Mouse (Mus musculus): ENCODE measurements at regions not wholly inside any gene's neighbourhood (a gene's known extent, or its start where the extent isn't known, plus 50 kb on each side); places are given as distances from the start of the nearest gene placed in this dataset.

DNA sequence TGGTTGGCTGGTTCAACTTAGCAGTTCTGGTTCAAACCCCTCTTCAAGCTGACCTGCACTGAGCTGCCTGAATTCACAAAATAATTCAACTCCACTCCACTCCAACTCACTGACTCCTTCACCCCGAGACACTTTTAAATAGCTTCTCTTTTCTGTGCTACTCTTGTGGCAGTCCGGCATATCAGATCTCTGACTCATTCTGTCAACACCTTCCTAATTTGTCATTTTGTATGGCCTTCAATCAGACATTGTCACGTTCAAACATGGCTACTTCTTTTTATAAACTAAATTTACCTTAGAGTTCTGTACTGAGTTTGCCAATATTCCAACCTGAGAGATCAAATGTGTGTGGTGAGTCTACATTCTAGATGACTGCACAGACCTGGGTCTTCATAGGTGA, 579.1 kb downstream of the Slitrk1 start:
- DNase-seq (ENCODE audit: low read depth, low spot score) = no peak

- no peak for DNase-seq (ENCODE audit: low read depth, low spot score)
Observed at GRCm38 (mm10) chr14:108326425-108326824, 587.5 kb downstream of the Slitrk1 start.

GRCm38 (mm10) chr14:108323364-108324037, 590.5 kb downstream of the Slitrk1 start:
- no peak for DNase-seq (ENCODE audit: low read depth, low spot score)

DNA sequence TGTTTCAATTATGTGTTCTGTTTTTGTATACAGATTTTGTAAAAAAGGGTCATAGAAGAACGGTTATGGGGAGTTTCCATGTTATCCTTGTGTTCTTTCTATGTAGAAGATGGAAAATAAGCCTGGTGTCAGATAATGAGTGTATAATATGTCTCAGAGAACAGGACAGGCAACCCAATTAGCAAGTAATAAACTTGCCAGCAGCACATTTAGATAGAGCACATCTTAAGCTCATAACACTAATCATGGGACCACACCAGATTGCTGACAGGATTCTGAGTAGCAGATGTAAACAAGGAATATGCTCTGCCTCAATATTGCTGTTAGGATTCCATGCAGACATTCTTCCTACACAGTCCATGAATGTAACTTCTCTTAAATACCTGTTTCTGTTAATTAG, 606.3 kb downstream of the Slitrk1 start:
- no peak for DNase-seq (ENCODE audit: low read depth, low spot score)

DNA sequence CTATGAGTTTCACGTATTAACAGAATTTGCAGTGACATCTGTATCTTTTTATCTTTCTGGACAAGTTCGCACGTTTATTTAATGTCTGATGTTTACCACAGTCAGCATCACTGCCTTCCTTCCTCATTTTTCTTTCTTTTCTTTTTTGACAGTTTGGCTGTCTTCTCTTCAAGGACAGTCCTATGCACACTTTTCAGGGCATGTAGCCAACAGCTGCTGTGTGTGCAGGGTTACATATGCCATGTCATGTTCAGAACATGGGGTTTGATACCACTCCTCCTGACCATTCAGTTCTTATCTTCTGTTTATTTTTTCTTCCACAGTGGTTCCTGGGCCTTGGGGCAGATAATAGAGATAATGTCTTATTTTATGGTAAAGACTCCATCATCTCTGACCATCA, 634.3 kb downstream of the Slitrk1 start:
- no peak for DNase-seq (ENCODE audit: low read depth, low spot score)

GRCm38 (mm10) chr14:108261083-108261482, 652.9 kb downstream of the Slitrk1 start:
- DNase-seq (ENCODE audit: low read depth, low spot score) = no peak

GRCm38 (mm10) chr14:108247365-108247764, 666.6 kb downstream of the Slitrk1 start:
- DNase-seq (ENCODE audit: low read depth, low spot score) = no peak

DNA sequence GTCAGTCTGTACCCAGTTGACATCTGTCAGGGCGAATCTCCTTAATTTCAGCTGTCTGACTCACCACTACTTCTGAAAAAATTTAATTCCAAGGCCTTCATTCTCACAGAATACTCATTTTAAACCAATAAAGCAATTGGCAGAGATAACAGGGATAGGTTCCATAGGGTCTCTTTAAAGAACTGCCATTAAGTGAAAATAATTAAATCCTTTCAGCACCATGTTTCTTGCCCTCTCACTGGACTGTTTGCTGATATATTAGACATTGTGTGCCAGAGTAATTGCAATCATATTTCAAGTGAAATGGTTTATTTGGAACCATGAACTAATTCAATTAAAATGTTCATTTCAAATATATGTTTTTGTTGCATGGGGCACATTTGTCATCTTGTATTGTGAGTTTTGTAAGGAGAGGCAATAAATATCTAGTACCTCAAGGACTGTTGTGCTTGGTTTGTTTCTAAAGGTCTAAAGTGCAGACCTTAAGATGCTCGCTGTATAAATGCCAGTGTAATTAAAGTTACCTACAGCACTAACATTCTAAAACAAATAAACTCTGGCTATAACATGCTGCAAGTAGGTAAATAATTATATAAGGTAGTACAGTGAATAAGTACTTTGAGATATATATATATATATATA, 688.4 kb downstream of the Slitrk1 start:
- DNase-seq (ENCODE audit: low read depth, low spot score) = no peak

- DNase-seq (ENCODE audit: low read depth, low spot score) = no peak
Observed at GRCm38 (mm10) chr14:108209246-108209645, 704.7 kb downstream of the Slitrk1 start.

GRCm38 (mm10) chr14:108199133-108199532, 714.8 kb downstream of the Slitrk1 start:
- DNase-seq (ENCODE audit: low read depth, low spot score) = peak; percentile 7

- DNase-seq (ENCODE audit: low read depth, low spot score) = no peak
Observed at GRCm38 (mm10) chr14:108180920-108181319, 733.0 kb downstream of the Slitrk1 start.

DNA sequence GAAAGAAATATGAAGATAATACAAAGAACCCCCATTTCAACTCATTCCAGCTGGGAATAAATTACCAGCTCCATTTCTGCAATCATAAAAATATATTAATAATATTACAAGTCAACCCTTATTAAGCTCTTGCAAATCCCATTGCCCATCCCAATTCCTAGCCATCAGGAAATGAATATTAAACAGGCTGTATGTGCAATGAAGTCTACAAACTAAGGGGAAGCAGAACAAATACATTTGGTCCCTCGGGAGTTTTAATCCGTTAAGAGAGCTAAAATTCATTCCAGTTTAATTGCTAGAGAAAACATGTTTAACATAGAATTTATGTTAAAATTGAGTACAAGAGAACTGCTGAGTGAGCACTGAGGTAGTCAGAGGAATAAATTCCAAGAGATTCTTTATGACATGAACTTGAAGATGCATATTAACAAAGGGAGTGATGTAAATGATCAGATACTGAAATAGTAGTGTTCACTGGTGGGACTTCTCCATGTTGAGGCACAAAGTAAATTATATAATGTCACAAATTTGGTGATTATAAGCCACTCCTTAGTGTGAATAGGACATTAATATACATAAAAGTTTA, 738.6 kb downstream of the Slitrk1 start:
- DNase-seq (ENCODE audit: low read depth, low spot score) = no peak

DNA sequence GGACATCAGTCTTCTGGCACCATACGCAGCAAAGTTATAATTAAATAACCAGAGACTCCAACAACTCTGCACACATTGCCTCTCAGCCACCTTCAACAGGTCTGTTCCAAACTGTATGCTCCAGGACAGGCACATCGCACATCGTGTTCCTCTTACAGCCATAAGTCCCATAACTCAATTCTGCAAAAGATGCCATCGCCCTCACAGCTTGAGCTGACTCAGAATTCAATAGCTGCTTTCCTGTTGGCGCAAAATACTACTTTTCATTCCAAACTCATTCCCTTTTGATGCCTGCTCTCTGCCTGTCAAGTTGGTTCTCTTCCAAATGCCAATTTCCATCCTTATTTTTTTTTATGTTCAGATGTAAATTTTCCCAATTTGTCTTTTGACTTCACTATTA, 761.0 kb downstream of the Slitrk1 start:
- DNase-seq (ENCODE audit: low read depth, low spot score) = peak; percentile 2

DNA sequence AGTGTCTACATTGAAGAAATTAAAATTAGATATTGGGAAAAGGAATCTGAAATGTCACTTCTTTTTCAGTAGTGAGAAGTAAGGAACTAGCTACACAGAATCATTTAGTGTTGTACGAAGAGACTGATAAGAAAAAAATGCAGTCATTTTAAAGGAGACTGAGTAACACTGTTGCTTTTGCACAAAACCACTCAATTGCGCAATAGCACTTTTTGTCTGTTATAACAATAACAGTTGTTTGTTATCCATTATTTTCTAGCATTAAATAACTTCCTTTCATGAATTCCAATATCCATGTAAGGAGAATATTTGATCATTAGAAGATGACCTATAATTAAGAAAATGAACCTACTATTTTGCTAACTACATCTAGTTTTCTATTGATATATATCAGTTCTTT, 790.8 kb downstream of the Slitrk1 start:
- no peak for DNase-seq (ENCODE audit: low read depth, low spot score)

GRCm38 (mm10) chr14:108105009-108105408, 808.9 kb downstream of the Slitrk1 start:
- DNase-seq (ENCODE audit: low read depth, low spot score) = no peak

- no peak for DNase-seq (ENCODE audit: low read depth, low spot score)
Observed at GRCm38 (mm10) chr14:108090965-108091364, 823.0 kb downstream of the Slitrk1 start.

- DNase-seq (ENCODE audit: low read depth, low spot score) = no peak
Observed at GRCm38 (mm10) chr14:108049997-108050396, 864.0 kb downstream of the Slitrk1 start.

DNA sequence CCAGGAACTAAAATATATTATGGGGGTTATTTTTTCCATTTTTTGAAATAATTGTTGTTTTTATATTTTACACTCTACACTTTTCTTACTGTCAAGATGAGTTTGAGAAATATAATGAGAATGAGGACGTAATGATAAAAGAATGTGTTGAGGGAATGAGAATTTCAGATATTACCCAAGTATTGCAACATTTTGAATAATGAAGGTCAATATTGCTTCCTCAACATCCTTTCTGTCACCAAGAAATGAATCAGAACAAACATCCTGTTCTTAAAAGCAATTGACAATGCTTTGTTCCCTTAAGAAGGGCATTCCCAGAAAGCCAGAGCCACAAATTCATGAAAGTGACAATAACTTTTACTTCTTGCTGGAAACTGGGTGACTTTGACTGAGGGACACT, 878.0 kb downstream of the Slitrk1 start:
- no peak for DNase-seq (ENCODE audit: low read depth, low spot score)

GRCm38 (mm10) chr14:108034162-108034561, 879.8 kb downstream of the Slitrk1 start:
- DNase-seq (ENCODE audit: low read depth, low spot score) = no peak

DNA sequence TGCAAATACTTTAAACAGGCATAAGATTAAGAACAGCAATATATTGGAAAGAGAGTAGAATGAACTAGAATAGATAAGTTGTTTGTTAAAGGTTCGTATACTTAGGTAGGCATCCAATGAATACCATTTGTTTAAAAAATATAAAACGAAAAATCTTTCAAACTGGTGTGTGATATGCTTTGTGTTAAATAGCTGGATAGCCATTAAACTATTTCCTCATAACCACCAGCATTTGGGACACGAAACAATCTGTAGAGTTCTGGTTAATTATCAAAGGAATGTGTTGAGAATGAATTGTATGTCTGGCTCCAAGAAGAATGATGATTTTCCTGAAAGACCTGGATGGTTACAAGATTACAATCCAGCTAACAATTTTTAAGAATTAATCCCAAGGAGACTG, 891.4 kb downstream of the Slitrk1 start:
- no peak for DNase-seq (ENCODE audit: low read depth, low spot score)

DNA sequence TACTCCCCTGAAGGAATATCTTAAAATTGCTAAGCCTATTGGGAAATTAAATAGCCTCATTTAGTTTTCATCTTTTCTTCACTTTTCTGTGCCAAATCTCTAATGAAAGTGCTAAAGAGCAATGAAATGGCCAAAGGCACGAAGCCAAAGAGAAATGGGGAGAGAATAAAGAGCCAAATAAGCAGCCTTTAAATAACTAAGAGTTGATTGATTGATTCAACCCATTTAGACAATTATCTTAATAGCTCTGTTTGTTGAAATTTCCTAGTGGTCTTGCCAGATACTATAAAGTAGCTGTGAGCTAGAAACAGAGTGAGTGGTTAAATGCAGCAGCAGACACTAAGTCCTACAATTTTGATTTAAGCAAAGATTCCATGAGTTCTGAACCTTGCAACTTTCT, 891.9 kb downstream of the Slitrk1 start:
- no peak for DNase-seq (ENCODE audit: low read depth, low spot score)

DNA sequence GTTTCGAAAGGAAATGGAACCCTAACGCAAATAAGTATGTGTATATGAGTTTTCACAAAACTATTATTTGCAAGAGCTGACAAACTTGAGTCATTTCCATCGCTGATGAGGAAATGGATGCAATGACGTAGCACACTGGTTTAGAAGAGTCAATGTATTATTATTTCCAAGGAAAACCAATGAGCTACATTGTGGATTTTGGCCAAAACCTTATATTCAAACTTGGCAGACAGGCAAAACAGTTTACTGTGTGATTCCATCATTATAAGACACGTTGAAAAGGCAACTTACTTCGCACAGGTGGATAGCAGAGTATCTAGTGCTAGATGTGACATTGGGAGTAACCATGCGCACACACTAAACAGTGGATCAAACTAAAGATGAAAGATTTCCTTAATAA, 892.6 kb downstream of the Slitrk1 start:
- no peak for DNase-seq (ENCODE audit: low read depth, low spot score)

GRCm38 (mm10) chr14:107987752-107988285, 926.1 kb downstream of the Slitrk1 start:
- no peak for DNase-seq (ENCODE audit: low read depth, low spot score)
